Mouse (Mus musculus): ENCODE data around the gene Vcl.

GRCm38 (mm10) chr14:20962906-20963305, 33.7 kb downstream of the Vcl start:
- TF ChIP-seq MYOG (IDR thresholded peaks at IDR 0.05; ENCODE audit: control insufficient read depth, extremely low read depth, insufficient read length) (no peak), CTCF (IDR thresholded peaks at IDR 0.05; ENCODE audit: control insufficient read depth, insufficient read depth, insufficient read length) (no peak), MAX (IDR thresholded peaks at IDR 0.05) (no peak), MYOD1 (IDR thresholded peaks at IDR 0.05; ENCODE audit: control insufficient read depth, insufficient read length, low read depth) (no peak), USF1 (IDR thresholded peaks at IDR 0.05; ENCODE audit: low read depth) (no peak)
